10 mouse cellular contexts compared by ENCODE assay signal in genomic region chr11:96642173-96643140, GRCm38 (mm10).
A peak's percentile ranks its signal among the peaks of the same experiment; 100 is the strongest.
DNase-seq lines count a peak whose midpoint lies in the region; ATAC-seq lines count a peak whose summit lies in the region.
"Had no signal": no experiment of that assay in that cellular context is flagged by ENCODE, and none has a peak within 500 bp of the region (broad histone marks: within the 10 kb centered on the region; RNA-seq: fewer than 3 reads in every experiment).

No protein-coding gene starts in this region.

- H3K9ac ChIP-seq in heart, embryonic 11.5 days (ENCODE audit: low read depth, low read length): no peak overlapping the region
- no peak overlapping the region for H3K9ac ChIP-seq in limb, embryonic 11.5 days (ENCODE audit: low read length)
- H3K9ac ChIP-seq in neural tube, embryonic 12.5 days: no peak overlapping the region
- H3K9ac ChIP-seq in midbrain, embryonic 11.5 days (ENCODE audit: low read length): no peak overlapping the region

- no peak overlapping the region for H3K27ac ChIP-seq in heart, embryonic 11.5 days (ENCODE audit: low read depth, low read length)
- no peak overlapping the region for H3K27ac ChIP-seq in limb, embryonic 11.5 days (replicated peaks; ENCODE audit: low read depth, low read length)
- H3K27ac ChIP-seq in neural tube, embryonic 12.5 days: no peak overlapping the region
- no peak overlapping the region for H3K27ac ChIP-seq in midbrain, embryonic 11.5 days (ENCODE audit: low read depth, low read length)

- peak; percentile 28 for DNase-seq in heart, postnatal 4 days
- DNase-seq in embryo, embryonic 10.5 days (ENCODE audit: low spot score): peak; percentile 52
- peak; percentile 65 for DNase-seq in limb, embryonic 11.5 days (ENCODE audit: low spot score)
- DNase-seq in midbrain, embryonic 11.5 days (ENCODE audit: low spot score, missing footprints): no peak
- no peak for DNase-seq in cerebellum, adult 11-12 months
- no peak for DNase-seq in left cerebral cortex, postnatal 4 days
- DNase-seq: cerebellum, postnatal 10 days; midbrain, embryonic 14.5 days had no signal

- H3K27me3 ChIP-seq in heart, embryonic 11.5 days (ENCODE audit: control insufficient read depth, insufficient read depth, low read length): peaks cover 6% of the 10 kb centered on the region
- H3K27me3 ChIP-seq in limb, embryonic 11.5 days (ENCODE audit: control insufficient read depth, insufficient read depth, low read length): 0 out of 2 replicates have a peak, but pooled peaks cover 2% of the 10 kb centered on the region
- H3K27me3 ChIP-seq in neural tube, embryonic 12.5 days (replicated peaks): 0 out of 2 replicates have a peak, but pooled peaks cover 4% of the 10 kb centered on the region
- no peaks in the 10 kb centered on the region for H3K27me3 ChIP-seq in midbrain, embryonic 11.5 days (ENCODE audit: control insufficient read depth, insufficient read depth, low read length)

- 0 out of 2 replicates have a peak, but pooled peaks cover 4% of the 10 kb centered on the region for H3K4me1 ChIP-seq in heart, embryonic 11.5 days (ENCODE audit: control insufficient read depth, insufficient read depth, low read length)
- H3K4me1 ChIP-seq in limb, embryonic 11.5 days (ENCODE audit: control insufficient read depth, insufficient read depth, low read length): peaks cover 16% of the 10 kb centered on the region; the same call in 1 of the 2 replicates
- peaks cover 54% of the 10 kb centered on the region for H3K4me1 ChIP-seq in neural tube, embryonic 12.5 days
- H3K4me1 ChIP-seq in midbrain, embryonic 11.5 days (ENCODE audit: control insufficient read depth, insufficient read depth, low read length): no peaks in the 10 kb centered on the region

- ATAC-seq in heart, embryonic 11.5 days (replicated peaks; ENCODE audit: insufficient number of reproducible peaks, low FRiP score, low TSS enrichment): no peak
- ATAC-seq in limb, embryonic 11.5 days (ENCODE audit: insufficient number of reproducible peaks, low FRiP score, low TSS enrichment, low read depth): no peak
- ATAC-seq in neural tube, embryonic 12.5 days (ENCODE audit: low FRiP score, low read depth): no peak
- no peak for ATAC-seq in midbrain, embryonic 11.5 days (ENCODE audit: low FRiP score)

- WGBS in heart, embryonic 11.5 days (ENCODE audit: insufficient replicate concordance): 63% methylated on average over 17 of the region's 17 CpGs
- WGBS in limb, embryonic 11.5 days: 29% methylated on average over 17 of the region's 17 CpGs
- 20% methylated on average over 17 of the region's 17 CpGs for WGBS in neural tube, embryonic 12.5 days
- 84% methylated on average over 17 of the region's 17 CpGs for WGBS in midbrain, embryonic 11.5 days

- intact Hi-C loops in left cerebral cortex, postnatal 4 days (cut with DNase I): no loop called here

- no peak overlapping the region for H3K4me2 ChIP-seq in heart, embryonic 11.5 days
- no peak overlapping the region for H3K4me2 ChIP-seq in limb, embryonic 11.5 days (ENCODE audit: low read depth, severe bottlenecking)
- 0 out of 2 replicates have a peak overlapping the region, but pooled peaks have one; percentile 7 for H3K4me2 ChIP-seq in neural tube, embryonic 12.5 days (replicated peaks)
- no peak overlapping the region for H3K4me2 ChIP-seq in midbrain, embryonic 11.5 days

- H3K9me3 ChIP-seq in heart, embryonic 11.5 days (replicated peaks; ENCODE audit: control insufficient read depth, low read length): no peaks in the 10 kb centered on the region
- no peaks in the 10 kb centered on the region for H3K9me3 ChIP-seq in limb, embryonic 11.5 days (ENCODE audit: control insufficient read depth, low read length)
- H3K9me3 ChIP-seq in neural tube, embryonic 12.5 days: no peaks in the 10 kb centered on the region
- H3K9me3 ChIP-seq in midbrain, embryonic 11.5 days (ENCODE audit: control insufficient read depth, low read length): no peaks in the 10 kb centered on the region

- H3K4me3 ChIP-seq in heart, embryonic 11.5 days (ENCODE audit: low read depth, low read length): no peak overlapping the region
- no peak overlapping the region for H3K4me3 ChIP-seq in limb, embryonic 11.5 days (ENCODE audit: low read depth, low read length)
- no peak overlapping the region for H3K4me3 ChIP-seq in neural tube, embryonic 12.5 days
- no peak overlapping the region for H3K4me3 ChIP-seq in midbrain, embryonic 11.5 days (ENCODE audit: low read depth, low read length)

- H3K36me3 ChIP-seq in heart, embryonic 11.5 days (ENCODE audit: control insufficient read depth, insufficient read depth, low read length): no peaks in the 10 kb centered on the region
- no peaks in the 10 kb centered on the region for H3K36me3 ChIP-seq in limb, embryonic 11.5 days (ENCODE audit: control insufficient read depth, insufficient read depth, low read length)
- no peaks in the 10 kb centered on the region for H3K36me3 ChIP-seq in neural tube, embryonic 12.5 days
- H3K36me3 ChIP-seq in midbrain, embryonic 11.5 days (ENCODE audit: control insufficient read depth, insufficient read depth, low read length): no peaks in the 10 kb centered on the region

Comparison
In these comparisons a context has a peak if more than half of its experiments do, and no peak if none do; other contexts are left out.
1. DNase-seq: peak in heart, postnatal 4 days (single experiment), embryo, embryonic 10.5 days (single experiment) and limb, embryonic 11.5 days (single experiment); none in midbrain, embryonic 11.5 days (single experiment), cerebellum, adult 11-12 months (single experiment) and left cerebral cortex, postnatal 4 days (single experiment).